Mouse (Mus musculus) bone marrow, adult 2 months (tissue): ENCODE data around the gene Ccnd1. TPM values are rescaled to one million over a fixed set of nuclear protein-coding genes. Genes with fewer than 3 reads are reported as not detected.
A peak's percentile ranks its signal among the peaks of the same experiment; 100 is the strongest.

Experiments
- H3K27ac ChIP-seq: fragments of 200-500 bp; 2 replicates; pipeline ENCODE4 v1.5.1; 2012; ENCODE audit warnings: low read depth, mild to moderate bottlenecking, control low read depth, inconsistent platforms, low read length; ENCODE audit not compliant: control insufficient read depth, poor library complexity, insufficient read depth
- H3K4me1 ChIP-seq: fragments of 200-500 bp; 2 replicates; pipeline ENCODE4 v1.6.1; 2011; ENCODE audit warnings: low read length; ENCODE audit not compliant: control insufficient read depth, insufficient read depth
- H3K4me3 ChIP-seq: fragments of 200-500 bp; replicated peaks from 2 replicates; pipeline ENCODE3; 2011; ENCODE audit warnings: mild to moderate bottlenecking, low read depth, low read length, control low read depth; ENCODE audit not compliant: control insufficient read depth
- CTCF ChIP-seq: fragments of 200-500 bp; IDR thresholded peaks from 2 replicates; pipeline ENCODE4 v1.5.1; 2011; ENCODE audit warnings: low read length, control low read depth; ENCODE audit not compliant: control insufficient read depth, insufficient read depth
- POLR2A ChIP-seq: fragments of 200-500 bp; IDR thresholded peaks from 2 replicates; pipeline ENCODE4 v1.6.1; 2011; ENCODE audit warnings: low read depth, mild to moderate bottlenecking, control low read depth, low read length, borderline replicate concordance; ENCODE audit not compliant: control insufficient read depth
- WGBS: fragments of 180-500 bp; shearing (Covaris S2); methylation state at CpG from one replicate; pipeline ENCODE4 v1.1.7; 2018; 5-methylcytosine and 5-hydroxymethylcytosine counted together
- polyA plus RNA-seq: library from polyadenylated mRNA; stranded (reverse); fragments of >200 nt; gene quantifications from 2 replicates; pipeline ENCODE4 v1.2.4, GENCODE M21; 2011; ENCODE audit warnings: low replicate concordance; ENCODE audit not compliant: missing spikeins, insufficient read depth, insufficient read length

Gene Ccnd1
- polyA plus RNA-seq, 1 experiment: 10.0 TPM

- no peak for TF ChIP-seq POLR2A
- no peak for TF ChIP-seq CTCF
- no peak overlapping the region for H3K27ac ChIP-seq
- H3K4me1 ChIP-seq: no peaks in the 10 kb centered on the region; the same call in 1 of the 2 replicates
- 1% methylated on average over 35 of the region's 35 CpGs for WGBS
- H3K4me3 ChIP-seq: no peak overlapping the region
These were observed 2.5 kb upstream of the Ccnd1 start for GRCm38 (mm10) chr7:144942071-144942743.

- Histone ChIP-seq H3K4me1 (no peaks in the 10 kb centered on the region; the same call in 1 of the 2 replicates), H3K27ac (no peak overlapping the region), H3K4me3 (peak overlapping the region; percentile 27)
- under 1% methylated on average over 39 of the region's 39 CpGs for WGBS
- TF ChIP-seq CTCF: no peak
These were observed 1.6 kb upstream of the Ccnd1 start for GRCm38 (mm10) chr7:144941242-144941831.

GRCm38 (mm10) chr7:144940585-144940984 is 860 bp upstream of the Ccnd1 start:
- TF ChIP-seq CTCF (no peak), POLR2A (no peak)
- Histone ChIP-seq H3K27ac (no peak overlapping the region), H3K4me1 (no peaks in the 10 kb centered on the region; the same call in 1 of the 2 replicates), H3K4me3 (no peak overlapping the region)
- WGBS: 2% methylated on average over 11 of the region's 11 CpGs

GRCm38 (mm10) chr7:144940003-144940571 is 362 bp upstream of the Ccnd1 start:
- Histone ChIP-seq H3K27ac (no peak overlapping the region), H3K4me1 (no peaks in the 10 kb centered on the region; the same call in 1 of the 2 replicates), H3K4me3 (no peak overlapping the region)
- 1% methylated on average over 22 of the region's 22 CpGs for WGBS
- no peak for TF ChIP-seq CTCF
- TF ChIP-seq POLR2A: no peak

GRCm38 (mm10) chr7:144938661-144939343 is 923 bp downstream of the Ccnd1 start:
- no peak overlapping the region for H3K27ac ChIP-seq
- peak overlapping the region; percentile 50 for H3K4me3 ChIP-seq
- no peak for TF ChIP-seq POLR2A
- no peaks in the 10 kb centered on the region; the same call in 1 of the 2 replicates for H3K4me1 ChIP-seq
- 1% methylated on average over 32 of the region's 32 CpGs for WGBS

GRCm38 (mm10) chr7:144937899-144938517 is 1.7 kb downstream of the Ccnd1 start:
- Histone ChIP-seq H3K4me3 (peak overlapping the region; percentile 42), H3K27ac (no peak overlapping the region), H3K4me1 (no peaks in the 10 kb centered on the region; the same call in 1 of the 2 replicates)
- TF ChIP-seq POLR2A: no peak
- TF ChIP-seq CTCF: no peak
- WGBS: under 1% methylated on average over 39 of the region's 39 CpGs

- TF ChIP-seq CTCF: peak; percentile 95
- no peak for TF ChIP-seq POLR2A
- no peak overlapping the region for H3K27ac ChIP-seq
- WGBS: 1% methylated on average over 20 of the region's 20 CpGs
- peak overlapping the region; percentile 42 for H3K4me3 ChIP-seq
- H3K4me1 ChIP-seq: peaks cover under 1% of the 10 kb centered on the region; the same call in 1 of the 2 replicates
These were observed 2.2 kb downstream of the Ccnd1 start for GRCm38 (mm10) chr7:144937490-144937889.

- Histone ChIP-seq H3K4me3 (no peak overlapping the region), H3K4me1 (peaks cover 1% of the 10 kb centered on the region; the same call in 1 of the 2 replicates), H3K27ac (no peak overlapping the region)
- TF ChIP-seq POLR2A: no peak
- no peak for TF ChIP-seq CTCF
- 81% methylated on average over 4 of the region's 4 CpGs for WGBS
These were observed 3.3 kb downstream of the Ccnd1 start for GRCm38 (mm10) chr7:144936311-144936880.
